Mouse (Mus musculus): ENCODE data around the gene Mtor. TPM values are rescaled to one million over a fixed set of nuclear protein-coding genes. Genes with fewer than 3 reads are reported as not detected.

The Mtor gene
- polyA plus RNA-seq, 1 experiment from 2014 or later: 13.0 TPM

- H3K27me3 ChIP-seq (ENCODE audit: insufficient read depth, low read length): peaks cover 10% of the 10 kb centered on the region
Measured at GRCm38 (mm10) chr4:148415575-148415974, 32.8 kb upstream of the Mtor start.

GRCm38 (mm10) chr4:148417074-148417526 lies 31.3 kb upstream of the Mtor start:
- WGBS (ENCODE audit: insufficient replicate concordance): 39% methylated on average over 11 of the region's 11 CpGs
- H3K36me3 ChIP-seq (replicated peaks; ENCODE audit: insufficient read depth, low read length): no peaks in the 10 kb centered on the region
- no peaks in the 10 kb centered on the region for H3K4me1 ChIP-seq (ENCODE audit: insufficient read depth)
- H3K4me3 ChIP-seq (ENCODE audit: low read depth, low read length): no peak overlapping the region
- DNase-seq: peak; percentile 28
- TF ChIP-seq EP300 (IDR thresholded peaks at IDR 0.05; ENCODE audit: low read depth) (peak; percentile 61; the same call in 1 of the 2 replicates), CTCF (IDR thresholded peaks at IDR 0.05; ENCODE audit: low read depth) (no peak)
- peak; percentile 82 for ATAC-seq
- H3K9me3 ChIP-seq (ENCODE audit: low read length): no peaks in the 10 kb centered on the region
- H3K9ac ChIP-seq (replicated peaks): no peak overlapping the region
- peaks cover 10% of the 10 kb centered on the region for H3K27me3 ChIP-seq (ENCODE audit: insufficient read depth, low read length)
- H3K27ac ChIP-seq (ENCODE audit: low read depth): no peak overlapping the region
- H3K4me2 ChIP-seq (ENCODE audit: low read depth, low read length): peak overlapping the region; percentile 16; the same call in 1 of the 2 replicates

More at GRCm38 (mm10) chr4:148415575-148415974, 32.8 kb upstream of the Mtor start:
- ATAC-seq (no peak), DNase-seq (no peak)
- Histone ChIP-seq H3K36me3 (replicated peaks; ENCODE audit: insufficient read depth, low read length) (no peaks in the 10 kb centered on the region), H3K27ac (ENCODE audit: low read depth) (no peak overlapping the region), H3K4me3 (ENCODE audit: low read depth, low read length) (no peak overlapping the region), H3K9ac (replicated peaks) (no peak overlapping the region), H3K4me2 (ENCODE audit: low read depth, low read length) (no peak overlapping the region), H3K4me1 (ENCODE audit: insufficient read depth) (no peaks in the 10 kb centered on the region), H3K9me3 (ENCODE audit: low read length) (no peaks in the 10 kb centered on the region)
- TF ChIP-seq EP300 (IDR thresholded peaks at IDR 0.05; ENCODE audit: low read depth): no peak
- TF ChIP-seq CTCF (IDR thresholded peaks at IDR 0.05; ENCODE audit: low read depth): no peak
- 11% methylated on average over 16 of the region's 16 CpGs for WGBS (ENCODE audit: insufficient replicate concordance)

DNA sequence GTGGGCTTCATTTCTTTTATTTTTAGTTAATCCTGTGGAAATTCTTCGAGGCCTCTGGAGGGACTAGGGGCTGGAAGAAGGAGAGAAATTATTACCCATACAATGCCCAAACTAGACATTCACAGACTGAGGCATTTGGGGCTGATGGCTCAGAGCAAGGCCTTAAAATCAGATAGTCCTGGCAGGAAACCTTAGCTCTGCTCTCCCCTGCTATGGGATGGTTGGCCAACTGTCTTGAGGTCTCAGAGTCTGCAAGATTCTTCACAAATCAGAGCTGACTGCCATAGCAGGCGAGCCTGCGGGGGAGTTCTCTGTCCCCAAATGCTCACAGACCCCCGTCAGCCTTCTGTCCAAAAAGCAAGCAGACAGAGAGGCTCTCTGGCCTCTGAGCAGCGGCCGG lies 30.9 kb upstream of the Mtor start:
- Histone ChIP-seq H3K4me2 (ENCODE audit: low read depth, low read length) (no peak overlapping the region), H3K27me3 (ENCODE audit: insufficient read depth, low read length) (peaks cover 10% of the 10 kb centered on the region), H3K36me3 (replicated peaks; ENCODE audit: insufficient read depth, low read length) (no peaks in the 10 kb centered on the region), H3K4me3 (ENCODE audit: low read depth, low read length) (no peak overlapping the region), H3K4me1 (ENCODE audit: insufficient read depth) (no peaks in the 10 kb centered on the region), H3K27ac (ENCODE audit: low read depth) (no peak overlapping the region), H3K9me3 (ENCODE audit: low read length) (no peaks in the 10 kb centered on the region), H3K9ac (replicated peaks) (no peak overlapping the region)
- DNase-seq (no peak), ATAC-seq (no peak)
- 66% methylated on average over 6 of the region's 6 CpGs for WGBS (ENCODE audit: insufficient replicate concordance)
- TF ChIP-seq CTCF (IDR thresholded peaks at IDR 0.05; ENCODE audit: low read depth) (no peak), EP300 (IDR thresholded peaks at IDR 0.05; ENCODE audit: low read depth) (no peak)

- Histone ChIP-seq H3K27me3 (ENCODE audit: insufficient read depth, low read length) (no peaks in the 10 kb centered on the region), H3K4me1 (ENCODE audit: insufficient read depth) (no peaks in the 10 kb centered on the region), H3K4me3 (ENCODE audit: low read depth, low read length) (no peak overlapping the region), H3K9me3 (ENCODE audit: low read length) (no peaks in the 10 kb centered on the region), H3K9ac (replicated peaks) (no peak overlapping the region), H3K36me3 (replicated peaks; ENCODE audit: insufficient read depth, low read length) (no peaks in the 10 kb centered on the region; the same call in 1 of the 2 replicates), H3K4me2 (ENCODE audit: low read depth, low read length) (no peak overlapping the region), H3K27ac (ENCODE audit: low read depth) (no peak overlapping the region)
- WGBS (ENCODE audit: insufficient replicate concordance): 70% methylated on average over 10 of the region's 10 CpGs
- no peak for TF ChIP-seq CTCF (IDR thresholded peaks at IDR 0.05; ENCODE audit: low read depth)
- TF ChIP-seq EP300 (IDR thresholded peaks at IDR 0.05; ENCODE audit: low read depth): no peak
- no peak for DNase-seq
- ATAC-seq: no peak
Measured at GRCm38 (mm10) chr4:148426950-148427850, 21.2 kb upstream of the Mtor start.

- Histone ChIP-seq H3K9ac (replicated peaks) (no peak overlapping the region), H3K9me3 (ENCODE audit: low read length) (no peaks in the 10 kb centered on the region), H3K27me3 (ENCODE audit: insufficient read depth, low read length) (no peaks in the 10 kb centered on the region), H3K4me3 (ENCODE audit: low read depth, low read length) (no peak overlapping the region), H3K27ac (ENCODE audit: low read depth) (no peak overlapping the region), H3K4me1 (ENCODE audit: insufficient read depth) (peaks cover under 1% of the 10 kb centered on the region; the same call in 1 of the 2 replicates), H3K36me3 (replicated peaks; ENCODE audit: insufficient read depth, low read length) (no peaks in the 10 kb centered on the region; the same call in 1 of the 2 replicates), H3K4me2 (ENCODE audit: low read depth, low read length) (no peak overlapping the region)
- TF ChIP-seq CTCF (IDR thresholded peaks at IDR 0.05; ENCODE audit: low read depth) (no peak), EP300 (IDR thresholded peaks at IDR 0.05; ENCODE audit: low read depth) (no peak)
- DNase-seq (no peak), ATAC-seq (0 out of 2 replicates have a peak, but pooled peaks have one; percentile 29)
- WGBS (ENCODE audit: insufficient replicate concordance): 59% methylated on average over 5 of the region's 5 CpGs
Measured at GRCm38 (mm10) chr4:148428544-148428943, 19.9 kb upstream of the Mtor start.

DNA sequence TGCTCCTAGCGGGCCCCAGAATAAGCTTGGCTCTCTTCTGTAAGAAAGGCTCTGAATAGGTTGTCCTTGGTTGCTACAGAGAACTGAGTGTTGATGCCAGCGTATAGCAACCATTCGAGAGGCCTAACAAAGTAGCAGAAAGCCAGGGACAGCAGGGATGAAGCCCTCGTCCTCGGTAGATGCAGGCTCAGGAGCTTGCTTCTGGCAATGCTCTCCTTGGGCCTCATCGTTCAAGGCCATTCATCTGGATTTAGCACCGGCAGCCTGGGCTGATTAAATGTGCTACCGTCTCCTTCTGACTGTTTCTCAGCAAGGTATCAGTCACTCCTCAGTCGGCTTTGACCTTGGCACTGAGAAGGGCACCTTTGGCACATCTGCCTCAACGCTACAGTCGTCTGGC lies 19.3 kb upstream of the Mtor start:
- H3K4me1 ChIP-seq (ENCODE audit: insufficient read depth): peaks cover 4% of the 10 kb centered on the region; the same call in 1 of the 2 replicates
- H3K4me2 ChIP-seq (ENCODE audit: low read depth, low read length): no peak overlapping the region
- no peaks in the 10 kb centered on the region for H3K9me3 ChIP-seq (ENCODE audit: low read length)
- no peak for ATAC-seq
- 78% methylated on average over 11 of the region's 11 CpGs for WGBS (ENCODE audit: insufficient replicate concordance)
- no peak overlapping the region for H3K4me3 ChIP-seq (ENCODE audit: low read depth, low read length)
- H3K27me3 ChIP-seq (ENCODE audit: insufficient read depth, low read length): no peaks in the 10 kb centered on the region
- DNase-seq: no peak
- no peak overlapping the region for H3K9ac ChIP-seq (replicated peaks)
- no peaks in the 10 kb centered on the region; the same call in 1 of the 2 replicates for H3K36me3 ChIP-seq (replicated peaks; ENCODE audit: insufficient read depth, low read length)
- no peak overlapping the region for H3K27ac ChIP-seq (ENCODE audit: low read depth)
- no peak for TF ChIP-seq CTCF (IDR thresholded peaks at IDR 0.05; ENCODE audit: low read depth)
- no peak for TF ChIP-seq EP300 (IDR thresholded peaks at IDR 0.05; ENCODE audit: low read depth)
